Mouse (Mus musculus) ES-CJ7 (cell line): Measurements from ENCODE around the gene Wdr20.
"Not testable (repeated sequence)": the region's sequence is repeated elsewhere in the genome, so short reads cannot be mapped to it uniquely, and the experiment has no call there.

Source experiments
- DNase-seq: peaks from one replicate; pipeline ENCODE4 v3.0.0; 2011; ENCODE audit warnings: low read depth, low spot score

Wdr20 gene

DNA sequence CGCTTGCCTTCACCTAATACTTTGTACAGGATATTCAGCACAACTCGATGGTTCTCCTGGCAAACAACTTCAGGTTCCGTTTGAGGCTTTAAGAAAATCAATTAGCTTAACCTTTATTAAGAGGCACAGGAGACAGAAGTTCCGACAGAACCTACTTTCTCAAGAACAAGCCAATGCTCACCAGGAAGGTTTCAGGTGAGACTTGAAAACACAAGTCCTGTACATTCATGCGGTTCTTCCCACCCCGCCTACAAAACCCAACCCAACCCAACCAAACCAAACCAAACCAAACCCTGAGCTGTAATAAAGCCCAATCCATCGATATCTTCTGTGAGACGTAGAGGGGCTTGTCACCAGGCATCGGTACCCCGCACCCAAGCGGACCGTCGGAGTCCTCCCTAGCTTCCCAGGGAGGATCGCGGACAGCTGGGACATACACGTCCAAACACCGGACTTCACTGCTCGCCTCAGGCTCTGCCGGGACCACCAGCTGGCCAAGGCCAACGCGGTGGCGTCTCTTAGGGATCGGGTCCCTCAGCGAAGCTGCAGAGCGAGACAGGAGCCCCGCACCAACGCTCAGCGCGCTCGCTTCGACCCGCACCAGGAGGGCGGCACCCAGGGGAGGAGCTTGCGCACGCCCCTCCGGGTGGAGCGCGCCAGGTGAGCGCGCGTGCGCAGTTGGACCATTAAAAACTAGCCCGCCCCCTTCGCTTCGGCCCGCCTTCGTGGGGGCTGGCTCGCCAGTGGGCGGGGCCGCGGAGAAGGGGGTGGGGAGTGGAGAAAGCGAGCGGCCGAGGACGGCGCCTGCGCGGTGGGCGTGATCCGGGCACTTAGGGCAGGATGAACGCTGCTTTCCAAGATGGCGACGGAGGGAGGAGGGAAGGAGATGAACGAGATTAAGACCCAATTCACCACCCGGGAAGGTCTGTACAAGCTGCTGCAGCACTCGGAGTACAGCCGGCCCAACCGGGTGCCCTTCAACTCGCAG is at the start of gene Wdr20:
Gene Wdr20, plus strand, starts transcription at position 775 of the 988 bp plus-strand sequence.
- DNase-seq, result peak; percentile 97

DNA sequence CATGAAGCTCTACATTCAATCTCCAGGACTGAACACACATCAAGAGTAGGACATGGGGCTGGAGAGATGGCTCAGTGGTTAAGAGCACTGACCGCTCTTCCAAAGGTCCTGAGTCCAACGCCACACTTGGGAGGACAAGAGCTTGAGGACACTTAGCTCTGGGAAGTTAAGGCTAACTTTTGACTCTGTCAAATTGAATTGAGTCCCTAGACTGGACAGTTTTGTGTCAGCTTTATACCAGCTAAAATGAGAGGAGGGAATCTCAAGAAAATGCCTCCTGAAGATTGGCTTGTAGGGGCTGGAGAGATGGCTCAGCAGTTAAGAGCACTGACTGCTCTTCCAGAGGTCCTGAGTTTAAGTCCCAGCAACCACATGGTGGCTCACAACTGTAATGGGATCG is 48.8 kb upstream of the Wdr20 start:
- not testable (repeated sequence) for DNase-seq

GRCm38 (mm10) chr12:110689919-110690643 is 47.7 kb upstream of the Wdr20 start:
- DNase-seq, result no peak

DNA sequence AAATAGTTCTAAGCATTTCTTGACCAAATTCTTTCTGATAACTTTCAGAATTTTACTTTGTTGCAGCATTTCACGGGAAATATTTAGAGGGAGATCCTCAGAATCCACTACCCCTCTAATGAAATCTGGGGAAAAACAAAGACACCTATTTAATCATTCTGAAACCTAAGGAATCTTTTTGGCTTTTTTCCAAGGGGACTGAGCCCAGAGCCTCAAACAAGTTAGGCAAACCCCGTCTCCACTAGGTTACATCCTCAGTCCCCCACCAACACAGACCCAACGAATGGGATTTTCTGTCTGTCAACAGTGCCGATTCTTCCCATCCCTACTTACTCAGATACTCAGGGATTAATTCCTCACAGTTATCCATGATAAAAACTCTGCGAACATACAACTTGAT is 44.4 kb upstream of the Wdr20 start:
- not testable (repeated sequence) for DNase-seq

- DNase-seq, result no peak
These were observed 42.0 kb upstream of the Wdr20 start for GRCm38 (mm10) chr12:110695676-110696171.

DNA sequence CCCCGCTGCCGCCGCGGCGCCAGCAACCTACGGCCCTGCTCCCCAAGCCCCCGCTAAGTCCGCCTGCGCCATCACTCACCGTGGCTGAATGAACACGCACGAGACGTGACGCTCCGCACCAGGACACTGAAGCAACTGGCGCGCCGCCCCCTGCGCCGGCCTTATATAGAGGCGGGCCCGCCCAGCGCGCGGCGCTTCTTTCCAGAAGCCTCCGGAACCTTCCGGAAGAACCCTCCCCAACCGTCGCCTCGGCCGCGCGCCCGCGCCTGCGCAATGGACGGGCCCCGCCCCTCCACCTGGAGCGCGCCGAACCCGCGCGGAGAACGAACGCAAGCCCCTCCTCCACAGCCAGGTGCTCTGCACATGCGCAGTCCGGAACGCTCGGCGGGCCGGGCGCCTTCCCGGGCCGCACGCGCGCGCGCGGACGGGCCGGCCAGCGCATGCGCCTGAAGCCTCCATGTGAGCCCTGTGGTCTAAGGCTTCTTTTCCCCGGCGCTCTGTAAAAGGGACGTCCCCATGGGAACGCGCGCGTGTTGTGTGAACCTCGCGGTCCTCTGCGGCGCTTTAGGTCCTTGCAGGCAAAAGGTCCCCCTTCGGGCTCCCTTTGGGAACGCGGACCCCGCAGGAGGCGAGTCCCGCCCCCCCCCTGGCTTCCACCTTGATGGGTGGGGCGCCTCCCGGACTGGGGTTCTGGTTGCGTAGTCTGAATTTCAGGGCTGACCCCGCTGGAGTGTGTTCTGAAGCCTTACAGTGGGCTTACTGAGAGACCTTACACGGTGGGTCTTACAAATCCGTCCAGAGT is 41.4 kb upstream of the Wdr20 start:
- peak; percentile 95 for DNase-seq

DNA sequence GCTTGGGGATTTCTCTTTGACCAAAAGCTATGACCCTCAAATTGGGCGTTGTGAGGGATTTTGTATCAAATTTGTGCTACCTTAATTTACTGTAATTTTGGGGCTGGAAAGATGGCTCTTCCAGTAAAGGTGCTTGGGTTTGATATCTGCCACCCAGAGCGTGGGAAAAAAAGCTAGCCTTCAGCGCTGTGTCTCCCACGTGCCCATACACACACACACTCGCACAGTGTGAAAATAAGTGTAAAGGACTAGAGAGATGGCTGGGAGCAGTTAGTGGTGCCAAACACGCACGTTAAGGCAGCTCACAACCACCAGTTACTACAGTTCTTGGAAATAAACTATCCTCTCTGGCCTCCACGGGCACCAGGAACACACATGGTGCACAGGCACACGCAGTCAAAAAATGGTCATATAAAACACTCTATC is 40.8 kb upstream of the Wdr20 start:
- DNase-seq, result no peak

GRCm38 (mm10) chr12:110697457-110697856 is 40.3 kb upstream of the Wdr20 start:
- DNase-seq, result no peak

DNA sequence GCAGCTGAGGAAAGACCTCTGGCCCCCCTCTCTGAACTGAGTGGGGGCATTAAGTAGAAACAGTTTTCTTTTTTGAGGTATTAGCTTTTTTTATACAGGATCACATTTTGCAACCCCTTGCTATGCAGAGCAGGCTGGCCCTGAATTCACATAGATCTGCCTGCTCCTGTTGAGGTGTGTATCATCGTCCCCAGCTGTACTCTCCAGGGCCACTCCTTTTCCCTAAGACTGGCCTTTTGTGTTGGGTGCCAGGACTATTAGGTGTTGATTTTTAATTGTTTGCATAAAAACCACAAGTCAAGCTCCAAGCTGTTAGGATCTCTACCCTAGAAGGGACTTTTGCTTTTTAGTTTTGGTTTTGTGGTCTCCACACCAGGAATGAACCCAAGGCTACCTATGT is 39.7 kb upstream of the Wdr20 start:
- peak; percentile 50 for DNase-seq

DNA sequence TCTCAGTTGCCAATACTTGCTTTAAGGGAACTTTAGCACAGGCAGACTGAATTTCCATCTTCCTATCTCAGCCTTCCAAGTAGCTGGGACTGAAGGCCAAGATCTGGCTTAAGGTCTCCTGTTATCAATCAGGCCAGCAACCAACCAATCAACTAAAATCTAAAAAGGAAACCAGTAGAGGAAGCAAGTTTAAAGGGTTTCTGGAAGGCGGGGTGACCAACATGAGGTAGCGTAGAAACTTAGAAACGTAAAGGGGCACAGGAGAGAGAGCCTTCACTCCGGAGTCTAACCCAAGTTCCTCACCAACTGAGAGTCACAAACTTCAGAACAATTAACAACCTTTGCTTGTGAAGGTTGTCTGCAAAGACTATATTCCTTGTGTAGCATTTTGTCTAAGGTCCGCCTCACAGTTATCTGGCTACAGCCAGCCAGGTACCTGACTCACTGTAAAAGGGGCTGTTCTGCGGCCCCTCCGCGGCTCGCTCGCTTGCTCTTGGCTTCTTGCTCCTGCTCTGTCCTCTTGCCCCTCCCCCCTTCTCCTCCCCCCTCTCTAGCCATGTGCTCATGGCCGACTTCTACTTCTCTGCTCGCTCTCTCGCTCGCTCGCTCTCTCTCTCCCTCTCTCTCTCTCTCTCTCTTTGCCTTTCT is 39.1 kb upstream of the Wdr20 start:
- DNase-seq, result peak; percentile 76

GRCm38 (mm10) chr12:110699171-110699547 is 38.6 kb upstream of the Wdr20 start:
- DNase-seq, result peak; percentile 24

- peak; percentile 65 for DNase-seq
These were observed 37.0 kb upstream of the Wdr20 start for GRCm38 (mm10) chr12:110700730-110701129.

GRCm38 (mm10) chr12:110701363-110701762 is 36.4 kb upstream of the Wdr20 start:
- peak; percentile 80 for DNase-seq

GRCm38 (mm10) chr12:110702556-110702955 is 35.2 kb upstream of the Wdr20 start, which contains the start of gene Hsp90aa1:
Gene Hsp90aa1, minus strand, starts transcription at chr12:110702728.
- DNase-seq, result peak; percentile 92

DNA sequence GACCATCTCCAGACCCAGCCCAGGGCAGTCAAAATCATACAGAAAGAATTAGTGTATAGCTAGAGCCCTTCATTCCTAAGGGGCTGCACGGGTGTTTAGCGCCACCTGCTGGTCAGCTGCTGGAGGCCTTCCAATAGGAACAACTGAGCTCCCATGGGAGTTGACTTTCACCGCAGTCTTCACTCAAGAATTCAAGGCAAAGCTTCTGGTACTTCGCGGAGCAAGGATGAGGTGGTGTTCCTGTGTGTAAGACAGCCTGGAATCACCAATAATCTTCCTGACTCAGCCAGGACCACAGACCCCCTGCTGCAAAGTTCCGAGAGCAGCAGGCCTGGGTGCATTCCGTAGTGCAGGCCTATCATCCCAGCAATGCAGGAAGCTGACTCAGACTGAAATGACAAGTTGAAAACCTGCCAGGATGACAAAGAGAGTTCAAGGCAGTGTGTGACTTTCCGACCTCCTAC is 34.7 kb upstream of the Wdr20 start:
- peak; percentile 93 for DNase-seq

GRCm38 (mm10) chr12:110703682-110704081 is 34.1 kb upstream of the Wdr20 start:
- DNase-seq, result peak; percentile 74

- DNase-seq, result not testable (repeated sequence)
These were observed 32.3 kb upstream of the Wdr20 start for GRCm38 (mm10) chr12:110705419-110705818.

DNA sequence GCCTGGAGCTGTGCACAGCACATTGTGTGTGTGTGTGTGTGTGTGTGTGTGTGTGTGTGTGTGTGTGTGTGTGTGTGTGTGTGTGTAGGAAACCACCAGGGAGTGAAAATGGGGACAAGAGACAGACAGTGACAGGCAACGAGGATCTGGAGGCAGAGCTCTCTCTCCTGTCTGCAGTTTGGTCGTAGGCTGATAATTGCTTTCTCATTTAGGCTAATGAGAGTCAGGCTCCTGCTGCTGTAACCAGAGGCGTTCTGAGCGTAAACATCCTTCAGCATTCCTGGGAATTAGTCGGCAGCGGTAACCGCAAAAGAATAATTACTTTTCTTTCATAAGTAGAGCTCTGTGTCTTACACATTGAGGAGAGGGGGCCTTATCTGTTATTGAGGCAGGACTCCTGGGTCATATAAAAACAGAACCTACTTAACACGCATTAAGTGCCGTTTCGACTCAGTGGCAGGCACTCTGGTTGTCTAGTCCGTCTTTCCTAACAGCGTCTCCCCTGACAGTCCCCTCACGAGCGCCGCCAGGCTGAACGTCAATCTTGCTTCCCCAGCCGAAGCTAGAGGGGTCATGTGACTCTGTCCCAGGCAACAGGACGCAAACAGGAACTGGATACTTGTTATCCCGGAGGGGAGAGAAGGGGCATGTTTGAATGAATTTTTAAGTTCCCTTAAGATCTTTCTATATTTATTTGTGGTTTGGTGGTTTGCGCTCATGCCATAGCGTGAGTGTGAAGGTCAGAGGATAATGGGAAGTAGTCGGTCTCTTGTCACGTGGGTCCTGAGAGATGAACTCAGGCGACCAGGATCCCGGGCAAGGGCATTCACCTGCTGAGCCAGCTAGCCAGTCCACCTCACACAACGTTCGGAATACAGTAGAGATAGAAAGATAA is 31.2 kb upstream of the Wdr20 start:
- peak; percentile 75 for DNase-seq

- DNase-seq, result no peak
These were observed 30.3 kb upstream of the Wdr20 start for GRCm38 (mm10) chr12:110707451-110707850.

DNA sequence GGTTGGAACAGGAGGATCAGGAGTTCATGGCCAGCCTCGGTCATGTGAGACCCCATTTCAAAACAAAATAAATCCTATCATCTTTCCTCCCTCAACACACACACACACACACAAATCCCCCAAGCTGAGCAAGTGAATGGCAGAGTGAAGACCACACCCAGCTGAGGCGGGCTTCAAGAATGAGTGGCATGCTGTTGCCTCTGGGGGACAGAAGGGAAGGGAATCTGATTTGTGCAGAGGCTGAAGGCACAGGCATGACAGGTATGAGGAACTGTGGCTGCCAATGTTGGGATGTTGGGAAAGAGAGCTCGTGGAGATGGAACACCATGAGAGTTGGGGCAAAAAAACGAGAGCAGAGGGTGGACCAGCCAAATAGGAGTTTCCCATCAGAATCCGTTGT is 26.5 kb upstream of the Wdr20 start:
- DNase-seq, result peak; percentile 72
